8 mouse cellular contexts compared by ENCODE assay signal in the genomic region with DNA sequence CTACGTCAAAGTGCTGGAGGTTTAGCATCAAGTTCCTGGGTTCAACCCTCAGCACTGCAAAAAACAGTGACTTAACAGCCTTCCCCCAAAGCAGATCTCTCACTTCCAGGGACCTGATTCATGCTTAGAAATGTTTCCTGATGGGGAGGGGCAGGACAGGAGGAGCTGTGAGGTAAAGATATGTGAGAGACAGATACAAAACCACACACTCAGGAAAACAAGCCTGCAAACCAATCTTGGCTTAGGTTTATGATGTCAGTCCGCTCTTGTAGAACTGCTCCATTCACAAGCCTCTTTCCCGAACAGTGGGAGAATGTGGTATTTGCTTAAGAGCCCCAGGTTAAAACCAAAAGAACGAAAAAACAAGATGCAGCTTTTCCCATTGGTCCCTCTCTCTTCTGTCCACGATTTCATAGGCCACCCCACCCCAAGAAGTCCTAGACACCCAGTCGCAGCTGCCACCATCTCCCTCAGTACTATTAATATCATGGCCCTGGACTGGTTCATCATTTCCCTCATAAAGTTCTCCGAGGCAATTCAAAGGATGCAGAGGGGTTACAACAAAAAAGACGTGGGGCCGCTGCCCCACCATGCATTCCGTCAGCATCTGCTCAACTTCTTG. TPM values are rescaled to one million over a fixed set of nuclear protein-coding genes. Genes with fewer than 3 reads are reported as not detected.
DNase-seq lines count a peak whose midpoint lies in the region; ATAC-seq and TF ChIP-seq lines count a peak whose summit lies in the region.

No protein-coding gene starts in this region.

- 19% methylated on average over 10 of the region's 10 CpGs for WGBS in embryonic facial prominence, embryonic 12.5 days
- WGBS in limb, embryonic 11.5 days, result 25% methylated on average over 10 of the region's 10 CpGs
- 40% methylated on average over 10 of the region's 10 CpGs for WGBS in small intestine, adult 2 months

- TF ChIP-seq CTCF in small intestine, adult 2 months (IDR thresholded peaks at IDR 0.05; ENCODE audit: extremely low read depth, insufficient read length, insufficient replicate concordance, low read depth, low read length), result no peak

- H3K4me2 ChIP-seq in embryonic facial prominence, embryonic 12.5 days (replicated peaks), result peak overlapping the region; percentile 79
- peak overlapping the region; percentile 80 for H3K4me2 ChIP-seq in limb, embryonic 11.5 days (ENCODE audit: low read depth, severe bottlenecking)

- H3K9me3 ChIP-seq in embryonic facial prominence, embryonic 12.5 days, result no peaks in the 10 kb centered on the region
- H3K9me3 ChIP-seq in limb, embryonic 11.5 days (ENCODE audit: control insufficient read depth, low read length), result no peaks in the 10 kb centered on the region

- TF ChIP-seq POLR2A in small intestine, adult 2 months (IDR thresholded peaks at IDR 0.05; ENCODE audit: low read depth, low read length), result no peak

- H3K9ac ChIP-seq in embryonic facial prominence, embryonic 12.5 days, result peak overlapping the region; percentile 94
- H3K9ac ChIP-seq in limb, embryonic 11.5 days (ENCODE audit: low read length), result peak overlapping the region; percentile 91

- no peaks in the 10 kb centered on the region for H3K36me3 ChIP-seq in embryonic facial prominence, embryonic 12.5 days
- H3K36me3 ChIP-seq in limb, embryonic 11.5 days (ENCODE audit: control insufficient read depth, insufficient read depth, low read length), result no peaks in the 10 kb centered on the region
- H3K36me3 ChIP-seq in small intestine, adult 2 months (ENCODE audit: control insufficient read depth, insufficient read depth, low read length), result no peaks in the 10 kb centered on the region

- peak overlapping the region; percentile 98 for H3K4me3 ChIP-seq in embryonic facial prominence, embryonic 12.5 days
- H3K4me3 ChIP-seq in limb, embryonic 11.5 days (ENCODE audit: low read depth, low read length), result peak overlapping the region; percentile 91
- peak overlapping the region; percentile 99 for H3K4me3 ChIP-seq in small intestine, adult 2 months (ENCODE audit: low read depth, low read length)

- no peaks in the 10 kb centered on the region for H3K27me3 ChIP-seq in embryonic facial prominence, embryonic 12.5 days
- no peaks in the 10 kb centered on the region for H3K27me3 ChIP-seq in limb, embryonic 11.5 days (ENCODE audit: control insufficient read depth, insufficient read depth, low read length)
- H3K27me3 ChIP-seq in small intestine, adult 2 months (ENCODE audit: control insufficient read depth, insufficient read depth, low read length), result 0 out of 2 replicates have a peak, but pooled peaks cover 3% of the 10 kb centered on the region

- peak overlapping the region; percentile 88; the same call in 1 of the 2 replicates for H3K27ac ChIP-seq in embryonic facial prominence, embryonic 12.5 days
- no peak overlapping the region for H3K27ac ChIP-seq in limb, embryonic 11.5 days (replicated peaks; ENCODE audit: low read depth, low read length)
- no peak overlapping the region for H3K27ac ChIP-seq in small intestine, adult 2 months (ENCODE audit: insufficient read depth, low read depth, low read length)

- peak; percentile 50 for DNase-seq in spleen, adult 12 weeks (ENCODE audit: low spot score)
- DNase-seq in spleen, adult 18-20 months, result no peak
- no peak for DNase-seq in limb, embryonic 11.5 days (ENCODE audit: low spot score)
- DNase-seq in adrenal gland, postnatal 36 days, result no peak
- DNase-seq in right cerebral cortex, postnatal 25 days, result no peak
- no peak for DNase-seq in layer of hippocampus, adult 9-11 months

- no peak for ATAC-seq in embryonic facial prominence, embryonic 12.5 days (ENCODE audit: insufficient number of reproducible peaks, insufficient read depth, low FRiP score, low TSS enrichment)
- ATAC-seq in limb, embryonic 11.5 days (ENCODE audit: insufficient number of reproducible peaks, low FRiP score, low TSS enrichment, low read depth), result no peak

- peaks cover 29% of the 10 kb centered on the region for H3K4me1 ChIP-seq in embryonic facial prominence, embryonic 12.5 days
- H3K4me1 ChIP-seq in limb, embryonic 11.5 days (ENCODE audit: control insufficient read depth, insufficient read depth, low read length), result peaks cover 8% of the 10 kb centered on the region; the same call in 1 of the 2 replicates
- H3K4me1 ChIP-seq in small intestine, adult 2 months (ENCODE audit: control insufficient read depth, insufficient read depth, insufficient read length, low read length), result peaks cover 6% of the 10 kb centered on the region

RNA-seq across cellular contexts. Expression of gene Ube2o, which starts 1.1 kb away (rescaled TPM):
- polyA plus RNA-seq in embryonic facial prominence, embryonic 12.5 days (2016; fragmentation: Nextera tagmentation; extraction: Ambion mirVana), result 19.9 and 26.4 TPM in 2 replicates
- 19.4 and 24.1 TPM in 2 replicates for polyA plus RNA-seq in limb, embryonic 11.5 days (2014; fragmentation: Nextera tagmentation; extraction: Ambion mirVana)
- 7.2 and 7.9 TPM in 2 replicates for polyA plus RNA-seq in small intestine, adult 2 months (2012; rRNA removed)
- total RNA-seq in adrenal gland, postnatal 36 days (2021), result 10 to 100 TPM; 26.6 to 29.3 TPM

RNA-seq across cellular contexts. Expression of gene Aanat, which starts 6.1 kb away (rescaled TPM):
- polyA plus RNA-seq in embryonic facial prominence, embryonic 12.5 days (2016; fragmentation: Nextera tagmentation; extraction: Ambion mirVana), result not detected in 2 replicates
- polyA plus RNA-seq in limb, embryonic 11.5 days (2014; fragmentation: Nextera tagmentation; extraction: Ambion mirVana), result 0.28 TPM in 1 of 2 replicates, not detected in the other
- not detected in 2 replicates for polyA plus RNA-seq in small intestine, adult 2 months (2012; rRNA removed)
- not detected for total RNA-seq in adrenal gland, postnatal 36 days (2021)

RNA-seq across cellular contexts. Expression of gene Rhbdf2, which starts 46.7 kb away (rescaled TPM):
- 4.5 and 4.7 TPM in 2 replicates for polyA plus RNA-seq in embryonic facial prominence, embryonic 12.5 days (2016; fragmentation: Nextera tagmentation; extraction: Ambion mirVana)
- 3.1 and 3.9 TPM in 2 replicates for polyA plus RNA-seq in limb, embryonic 11.5 days (2014; fragmentation: Nextera tagmentation; extraction: Ambion mirVana)
- polyA plus RNA-seq in small intestine, adult 2 months (2012; rRNA removed), result 25.3 and 40.8 TPM in 2 replicates
- total RNA-seq in adrenal gland, postnatal 36 days (2021), result 10 to 100 TPM; 12.5 to 17.5 TPM

RNA-seq across cellular contexts. Expression of gene Sphk1, which starts 49.4 kb away (rescaled TPM):
- polyA plus RNA-seq in embryonic facial prominence, embryonic 12.5 days (2016; fragmentation: Nextera tagmentation; extraction: Ambion mirVana), result 6.9 and 8.3 TPM in 2 replicates
- 1.3 and 1.9 TPM in 2 replicates for polyA plus RNA-seq in limb, embryonic 11.5 days (2014; fragmentation: Nextera tagmentation; extraction: Ambion mirVana)
- polyA plus RNA-seq in small intestine, adult 2 months (2012; rRNA removed), result 19.5 and 47.9 TPM in 2 replicates
- 1 to 10 TPM; 1.7 to 3.4 TPM for total RNA-seq in adrenal gland, postnatal 36 days (2021)
